ENCODE assay signal across 8 mouse cellular contexts in genomic region chr17:34671151-34672066, GRCm38 (mm10). TPM values are rescaled to one million over a fixed set of nuclear protein-coding genes. Genes with fewer than 3 reads are reported as not detected.
A peak's percentile ranks its signal among the peaks of the same experiment; 100 is the strongest.
DNase-seq lines count a peak whose midpoint lies in the region; ATAC-seq and TF ChIP-seq lines count a peak whose summit lies in the region.

No protein-coding gene starts in this region.

- intact Hi-C loops in gastrocnemius, postnatal 14 days (cut with DNase I; ENCODE audit: low total_unique reads) = no loop called here

- TF ChIP-seq CTCF in lung, postnatal 0 days (IDR thresholded peaks at IDR 0.05) = peak; percentile 54

- peak overlapping the region; percentile 40 for H3K4me2 ChIP-seq in lung, postnatal 0 days (replicated peaks; ENCODE audit: low read depth, low read length)
- peak overlapping the region; percentile 63 for H3K4me2 ChIP-seq in forebrain, embryonic 13.5 days
- H3K4me2 ChIP-seq in liver, embryonic 13.5 days = peak overlapping the region; percentile 30
- H3K4me2 ChIP-seq in stomach, embryonic 16.5 days (ENCODE audit: low read depth, low read length) = peak overlapping the region; percentile 48

- H3K27me3 ChIP-seq in lung, postnatal 0 days (replicated peaks; ENCODE audit: insufficient read depth, low read length) = peaks cover 43% of the 10 kb centered on the region
- peaks cover 71% of the 10 kb centered on the region for H3K27me3 ChIP-seq in forebrain, embryonic 13.5 days
- peaks cover 65% of the 10 kb centered on the region for H3K27me3 ChIP-seq in liver, embryonic 13.5 days
- peaks cover 49% of the 10 kb centered on the region for H3K27me3 ChIP-seq in stomach, embryonic 16.5 days (ENCODE audit: control insufficient read depth, insufficient read depth, low read length)

- no peak for TF ChIP-seq EP300 in lung, postnatal 0 days (IDR thresholded peaks at IDR 0.05)

- no peak overlapping the region for H3K27ac ChIP-seq in lung, postnatal 0 days (ENCODE audit: low read length)
- no peak overlapping the region for H3K27ac ChIP-seq in forebrain, embryonic 13.5 days
- H3K27ac ChIP-seq in liver, embryonic 13.5 days = no peak overlapping the region
- H3K27ac ChIP-seq in stomach, embryonic 16.5 days (ENCODE audit: low read length) = no peak overlapping the region

- H3K36me3 ChIP-seq in lung, postnatal 0 days (ENCODE audit: insufficient read depth, low read length) = no peaks in the 10 kb centered on the region
- H3K36me3 ChIP-seq in forebrain, embryonic 13.5 days (ENCODE audit: poor library complexity, severe bottlenecking) = no peaks in the 10 kb centered on the region
- no peaks in the 10 kb centered on the region for H3K36me3 ChIP-seq in liver, embryonic 13.5 days
- H3K36me3 ChIP-seq in stomach, embryonic 16.5 days (ENCODE audit: control insufficient read depth, insufficient read depth, low read length) = no peaks in the 10 kb centered on the region

- WGBS in lung, postnatal 0 days = 11% methylated on average over 93 of the region's 93 CpGs
- WGBS in forebrain, embryonic 13.5 days = 8% methylated on average over 90 of the region's 93 CpGs
- 13% methylated on average over 93 of the region's 93 CpGs for WGBS in liver, embryonic 13.5 days (ENCODE audit: insufficient replicate concordance)
- 13% methylated on average over 93 of the region's 93 CpGs for WGBS in stomach, embryonic 16.5 days

- peak overlapping the region; percentile 12; the same call in 1 of the 2 replicates for H3K4me3 ChIP-seq in lung, postnatal 0 days (ENCODE audit: low read depth, low read length)
- H3K4me3 ChIP-seq in forebrain, embryonic 13.5 days = peak overlapping the region; percentile 35
- H3K4me3 ChIP-seq in liver, embryonic 13.5 days (replicated peaks) = peak overlapping the region; percentile 14; the same call in 1 of the 2 replicates
- peak overlapping the region; percentile 37 for H3K4me3 ChIP-seq in stomach, embryonic 16.5 days (replicated peaks; ENCODE audit: low read length)

- ATAC-seq in lung, postnatal 0 days = peak; percentile 20; the same call in 1 of the 2 replicates
- peak; percentile 21; the same call in 1 of the 2 replicates for ATAC-seq in forebrain, embryonic 13.5 days
- no peak for ATAC-seq in liver, embryonic 13.5 days (ENCODE audit: low read depth)
- ATAC-seq in stomach, embryonic 16.5 days (ENCODE audit: insufficient read depth, low FRiP score) = peak; percentile 26; the same call in 1 of the 2 replicates

- no peak overlapping the region for H3K9ac ChIP-seq in lung, postnatal 0 days (replicated peaks; ENCODE audit: low read depth)
- peak overlapping the region; percentile 50 for H3K9ac ChIP-seq in forebrain, embryonic 13.5 days
- H3K9ac ChIP-seq in liver, embryonic 13.5 days = no peak overlapping the region
- peak overlapping the region; percentile 55 for H3K9ac ChIP-seq in stomach, embryonic 16.5 days (ENCODE audit: low read length)

- H3K9me3 ChIP-seq in lung, postnatal 0 days (ENCODE audit: low read length) = no peaks in the 10 kb centered on the region
- H3K9me3 ChIP-seq in forebrain, embryonic 13.5 days (replicated peaks) = no peaks in the 10 kb centered on the region
- no peaks in the 10 kb centered on the region for H3K9me3 ChIP-seq in liver, embryonic 13.5 days (replicated peaks)
- no peaks in the 10 kb centered on the region for H3K9me3 ChIP-seq in stomach, embryonic 16.5 days (replicated peaks; ENCODE audit: control insufficient read depth, low read length)

- DNase-seq in lung, postnatal 0 days (ENCODE audit: low spot score) = no peak
- no peak for DNase-seq in lung, postnatal 25 days (ENCODE audit: low spot score)
- no peak for DNase-seq in liver, embryonic 13.5 days
- DNase-seq in gastrocnemius, postnatal 14 days = no peak
- DNase-seq in adrenal gland, adult 18-20 months (ENCODE audit: low spot score in 2 of 2) = no peak
- no peak for DNase-seq in cerebellum, adult 11-12 months

- H3K4me1 ChIP-seq in lung, postnatal 0 days (ENCODE audit: insufficient read depth, low read depth, low read length) = peaks cover 10% of the 10 kb centered on the region; the same call in 1 of the 2 replicates
- peaks cover 15% of the 10 kb centered on the region for H3K4me1 ChIP-seq in forebrain, embryonic 13.5 days
- peaks cover 7% of the 10 kb centered on the region; the same call in 1 of the 2 replicates for H3K4me1 ChIP-seq in liver, embryonic 13.5 days (replicated peaks)
- H3K4me1 ChIP-seq in stomach, embryonic 16.5 days (ENCODE audit: control insufficient read depth, insufficient read depth, low read length) = peaks cover 14% of the 10 kb centered on the region

RNA-seq across cellular contexts. Expression of gene Tnxb, which starts 1.1 kb away (rescaled TPM):
- 0.85 and 0.99 TPM in 2 replicates for polyA plus RNA-seq in lung, postnatal 0 days (2015; fragmentation: Nextera tagmentation; extraction: Ambion mirVana)
- polyA plus RNA-seq in forebrain, embryonic 13.5 days (2015; fragmentation: Nextera tagmentation; extraction: Ambion mirVana) = 0.01 and 0.05 TPM in 2 replicates
- polyA plus RNA-seq in liver, embryonic 13.5 days (2015; fragmentation: Nextera tagmentation; extraction: Ambion mirVana) = 0.05 and 0.08 TPM in 2 replicates
- polyA plus RNA-seq in stomach, embryonic 16.5 days (2015; fragmentation: Nextera tagmentation; extraction: Ambion mirVana) = 1.3 and 1.8 TPM in 2 replicates
- total RNA-seq in gastrocnemius, postnatal 14 days (2021) = 10 to 100 TPM; 69.8 to 85.6 TPM
- total RNA-seq in adrenal gland, adult 18-20 months (2021) = 10 to 100 TPM; 19.8 to 25.2 TPM

RNA-seq across cellular contexts. Expression of gene Atf6b, which starts 24.5 kb away (rescaled TPM):
- polyA plus RNA-seq in lung, postnatal 0 days (2015; fragmentation: Nextera tagmentation; extraction: Ambion mirVana) = 42.5 and 47.3 TPM in 2 replicates
- polyA plus RNA-seq in forebrain, embryonic 13.5 days (2015; fragmentation: Nextera tagmentation; extraction: Ambion mirVana) = 95.9 and 105 TPM in 2 replicates
- polyA plus RNA-seq in liver, embryonic 13.5 days (2015; fragmentation: Nextera tagmentation; extraction: Ambion mirVana) = 24.6 and 27.4 TPM in 2 replicates
- 73.5 and 78.0 TPM in 2 replicates for polyA plus RNA-seq in stomach, embryonic 16.5 days (2015; fragmentation: Nextera tagmentation; extraction: Ambion mirVana)
- total RNA-seq in gastrocnemius, postnatal 14 days (2021) = 10 to 100 TPM in 1 of 2 experiments, 1 to 10 TPM in 1; 8.9 to 11.0 TPM
- total RNA-seq in adrenal gland, adult 18-20 months (2021) = 10 to 100 TPM; 46.5 to 48.6 TPM

RNA-seq across cellular contexts. Expression of gene Fkbpl, which starts 26.8 kb away (rescaled TPM):
- 12.2 and 14.5 TPM in 2 replicates for polyA plus RNA-seq in lung, postnatal 0 days (2015; fragmentation: Nextera tagmentation; extraction: Ambion mirVana)
- 14.7 and 16.1 TPM in 2 replicates for polyA plus RNA-seq in forebrain, embryonic 13.5 days (2015; fragmentation: Nextera tagmentation; extraction: Ambion mirVana)
- polyA plus RNA-seq in liver, embryonic 13.5 days (2015; fragmentation: Nextera tagmentation; extraction: Ambion mirVana) = 5.6 and 5.9 TPM in 2 replicates
- polyA plus RNA-seq in stomach, embryonic 16.5 days (2015; fragmentation: Nextera tagmentation; extraction: Ambion mirVana) = 13.1 and 14.4 TPM in 2 replicates
- 1 to 10 TPM; 4.6 to 6.4 TPM for total RNA-seq in gastrocnemius, postnatal 14 days (2021)
- 10 to 100 TPM; 12.8 to 17.5 TPM for total RNA-seq in adrenal gland, adult 18-20 months (2021)

RNA-seq across cellular contexts. Expression of gene Prrt1, which starts 42.1 kb away (rescaled TPM):
- 0.27 and 0.29 TPM in 2 replicates for polyA plus RNA-seq in lung, postnatal 0 days (2015; fragmentation: Nextera tagmentation; extraction: Ambion mirVana)
- polyA plus RNA-seq in forebrain, embryonic 13.5 days (2015; fragmentation: Nextera tagmentation; extraction: Ambion mirVana) = 2.8 and 6.0 TPM in 2 replicates
- 0.05 and 0.07 TPM in 2 replicates for polyA plus RNA-seq in liver, embryonic 13.5 days (2015; fragmentation: Nextera tagmentation; extraction: Ambion mirVana)
- 0.31 and 0.45 TPM in 2 replicates for polyA plus RNA-seq in stomach, embryonic 16.5 days (2015; fragmentation: Nextera tagmentation; extraction: Ambion mirVana)
- under 1 TPM; 0.27 to 0.47 TPM for total RNA-seq in gastrocnemius, postnatal 14 days (2021)
- 10 to 100 TPM; 10.4 to 17.9 TPM for total RNA-seq in adrenal gland, adult 18-20 months (2021)

RNA-seq across cellular contexts. Expression of gene Ppt2, which starts 43.1 kb away (rescaled TPM):
- polyA plus RNA-seq in lung, postnatal 0 days (2015; fragmentation: Nextera tagmentation; extraction: Ambion mirVana) = 22.4 and 24.9 TPM in 2 replicates
- 15.9 and 19.7 TPM in 2 replicates for polyA plus RNA-seq in forebrain, embryonic 13.5 days (2015; fragmentation: Nextera tagmentation; extraction: Ambion mirVana)
- 10.4 and 12.0 TPM in 2 replicates for polyA plus RNA-seq in liver, embryonic 13.5 days (2015; fragmentation: Nextera tagmentation; extraction: Ambion mirVana)
- polyA plus RNA-seq in stomach, embryonic 16.5 days (2015; fragmentation: Nextera tagmentation; extraction: Ambion mirVana) = 25.2 and 25.7 TPM in 2 replicates
- total RNA-seq in gastrocnemius, postnatal 14 days (2021) = 10 to 100 TPM; 35.7 to 38.9 TPM
- total RNA-seq in adrenal gland, adult 18-20 months (2021) = 10 to 100 TPM; 56.9 to 71.5 TPM

Comparison
In these comparisons a context has a peak if more than half of its experiments do, and no peak if none do; other contexts are left out.
1. H3K9ac ChIP-seq: peak in forebrain, embryonic 13.5 days (single experiment) and stomach, embryonic 16.5 days (single experiment); none in lung, postnatal 0 days (single experiment) and liver, embryonic 13.5 days (single experiment).
2. Peak in every context shown above with its lines, with median percentiles within 50 percentile points of each other: H3K4me2 ChIP-seq and H3K4me3 ChIP-seq.